Mouse (Mus musculus): ENCODE measurements around the gene Wipi1. TPM values are rescaled to one million over a fixed set of nuclear protein-coding genes. Genes with fewer than 3 reads are reported as not detected.
A peak's percentile ranks its signal among the peaks of the same experiment; 100 is the strongest.
"Not testable (repeated sequence)": the region's sequence is repeated elsewhere in the genome, so short reads cannot be mapped to it uniquely, and the experiment has no call there.

The Wipi1 gene
- 14.0 and 14.4 TPM in 2 replicates for polyA plus RNA-seq (2015; fragmentation: Nextera tagmentation; extraction: Ambion mirVana)

DNA sequence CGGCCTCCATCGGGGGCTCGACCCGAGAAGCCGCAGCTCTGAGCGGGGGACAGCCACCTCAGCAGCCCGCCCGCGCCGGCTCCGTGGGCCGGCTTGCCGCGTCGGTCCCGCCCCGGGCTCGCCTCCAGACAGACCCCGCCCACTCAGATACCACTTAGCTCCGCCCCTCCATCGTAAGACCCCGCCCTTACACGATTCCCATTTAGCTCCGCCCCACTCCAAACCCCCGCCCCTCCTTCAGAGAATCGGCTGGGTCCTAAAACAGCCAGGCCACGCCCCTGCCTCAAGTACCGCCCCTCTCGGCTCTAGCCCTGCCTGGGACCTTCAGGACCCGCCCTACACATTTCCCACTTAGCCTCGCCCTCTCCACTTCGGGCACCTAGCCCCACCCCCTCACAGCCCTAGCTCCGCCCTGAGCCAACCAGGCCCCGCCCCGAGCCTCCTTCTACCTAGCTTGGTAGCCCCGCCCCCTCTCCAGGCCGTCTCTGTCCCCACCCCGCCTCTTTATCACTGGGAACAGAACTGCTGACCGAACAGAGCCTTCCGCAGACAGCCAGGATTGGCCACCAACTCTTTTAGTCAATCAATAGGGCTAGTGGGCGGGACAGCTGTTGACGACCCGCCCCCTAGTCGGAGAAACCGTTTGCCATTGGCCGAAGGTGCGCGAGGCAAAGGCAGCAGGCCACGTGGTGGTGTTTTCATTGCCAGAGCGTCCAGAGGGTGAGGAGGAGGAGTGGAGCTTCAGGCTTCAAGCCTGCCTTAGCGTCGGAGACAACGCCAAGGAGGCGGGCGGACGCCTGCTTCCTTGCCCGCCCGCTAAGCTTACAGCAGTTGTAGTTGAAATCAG is at the start of gene Wipi1:
TSS of gene Wipi1 (minus strand) at position 665 of the 847 bp plus-strand sequence.
- peak within 1 kb of the TSS; percentile 68 for H3K9ac ChIP-seq (replicated peaks; ENCODE audit: low read depth, low read length)
- 0 out of 2 replicates have a peak, but pooled peaks cover 2% of the 10 kb centered on the region for H3K27me3 ChIP-seq (replicated peaks; ENCODE audit: control insufficient read depth, insufficient read depth, low read length)
- under 1% methylated on average over 55 of the region's 58 CpGs for WGBS
- H3K4me2 ChIP-seq (ENCODE audit: low read length): peak within 1 kb of the TSS; percentile 88
- peak within 1 kb of the TSS; percentile 13 for H3K27ac ChIP-seq (ENCODE audit: low read length)
- peak; percentile 94 for ATAC-seq
- H3K4me1 ChIP-seq (replicated peaks; ENCODE audit: control insufficient read depth, insufficient read depth, low read length): peaks cover 9% of the 10 kb centered on the region
- H3K36me3 ChIP-seq (ENCODE audit: control insufficient read depth, insufficient read depth): no peaks in the 10 kb centered on the region
- no peaks in the 10 kb centered on the region for H3K9me3 ChIP-seq (ENCODE audit: control insufficient read depth, low read length)
- H3K4me3 ChIP-seq (replicated peaks; ENCODE audit: low read length): peak within 1 kb of the TSS; percentile 78

DNA sequence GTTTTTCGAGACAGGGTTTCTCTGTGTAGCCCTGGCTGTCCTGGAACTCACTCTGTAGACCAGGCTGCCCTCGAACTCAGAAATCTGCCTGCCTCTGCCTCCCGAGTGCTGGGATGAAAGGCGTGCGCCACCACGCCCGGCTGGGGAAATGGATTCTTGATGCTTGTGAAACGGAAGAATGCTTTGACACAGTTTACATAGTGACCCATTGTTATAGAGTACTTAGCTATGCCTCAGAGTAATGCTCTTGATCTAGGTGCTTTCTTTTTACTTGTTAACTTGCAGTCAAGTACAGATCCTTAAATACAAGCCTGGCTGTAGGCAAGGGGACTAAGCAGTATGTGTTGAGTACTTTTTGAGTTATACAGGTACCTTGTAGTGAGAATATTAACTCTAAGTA is 48.8 kb upstream of the Wipi1 start:
- not testable (repeated sequence) for H3K27me3 ChIP-seq (replicated peaks; ENCODE audit: control insufficient read depth, insufficient read depth, low read length); H3K4me1 ChIP-seq (replicated peaks; ENCODE audit: control insufficient read depth, insufficient read depth, low read length); H3K27ac ChIP-seq (ENCODE audit: low read length); ATAC-seq; H3K4me2 ChIP-seq (ENCODE audit: low read length); H3K9ac ChIP-seq (replicated peaks; ENCODE audit: low read depth, low read length); H3K9me3 ChIP-seq (ENCODE audit: control insufficient read depth, low read length); H3K4me3 ChIP-seq (replicated peaks; ENCODE audit: low read length)
- 93% methylated on average over 8 of the region's 8 CpGs for WGBS
- H3K36me3 ChIP-seq (ENCODE audit: control insufficient read depth, insufficient read depth): peaks cover 38% of the 10 kb centered on the region

DNA sequence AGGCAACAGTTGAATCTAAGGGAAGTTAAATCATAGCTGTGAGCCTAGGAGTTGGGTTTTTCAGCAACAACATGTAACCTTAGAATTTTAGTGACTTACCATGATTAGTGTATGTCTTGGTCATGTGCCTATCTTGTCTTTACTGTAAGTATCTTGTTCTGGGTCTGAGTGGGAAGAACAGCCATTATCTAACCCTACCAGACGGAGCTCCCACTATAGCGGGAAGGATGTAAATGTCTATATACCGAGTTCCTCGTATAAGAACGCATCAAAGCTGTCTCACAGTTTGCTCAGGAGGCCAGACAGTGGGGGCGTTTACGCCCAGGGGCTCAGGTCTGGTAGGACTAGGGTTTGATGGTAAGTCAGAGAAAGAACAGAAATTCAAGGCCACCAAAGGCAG is 44.5 kb upstream of the Wipi1 start:
- peaks cover 23% of the 10 kb centered on the region for H3K4me1 ChIP-seq (replicated peaks; ENCODE audit: control insufficient read depth, insufficient read depth, low read length)
- no peaks in the 10 kb centered on the region for H3K9me3 ChIP-seq (ENCODE audit: control insufficient read depth, low read length)
- H3K9ac ChIP-seq (replicated peaks; ENCODE audit: low read depth, low read length): no peak overlapping the region
- no peak overlapping the region for H3K4me3 ChIP-seq (replicated peaks; ENCODE audit: low read length)
- WGBS: 95% methylated on average over 7 of the region's 7 CpGs
- no peaks in the 10 kb centered on the region for H3K27me3 ChIP-seq (replicated peaks; ENCODE audit: control insufficient read depth, insufficient read depth, low read length)
- H3K27ac ChIP-seq (ENCODE audit: low read length): no peak overlapping the region
- no peak overlapping the region for H3K4me2 ChIP-seq (ENCODE audit: low read length)
- peaks cover 17% of the 10 kb centered on the region for H3K36me3 ChIP-seq (ENCODE audit: control insufficient read depth, insufficient read depth)
- no peak for ATAC-seq

DNA sequence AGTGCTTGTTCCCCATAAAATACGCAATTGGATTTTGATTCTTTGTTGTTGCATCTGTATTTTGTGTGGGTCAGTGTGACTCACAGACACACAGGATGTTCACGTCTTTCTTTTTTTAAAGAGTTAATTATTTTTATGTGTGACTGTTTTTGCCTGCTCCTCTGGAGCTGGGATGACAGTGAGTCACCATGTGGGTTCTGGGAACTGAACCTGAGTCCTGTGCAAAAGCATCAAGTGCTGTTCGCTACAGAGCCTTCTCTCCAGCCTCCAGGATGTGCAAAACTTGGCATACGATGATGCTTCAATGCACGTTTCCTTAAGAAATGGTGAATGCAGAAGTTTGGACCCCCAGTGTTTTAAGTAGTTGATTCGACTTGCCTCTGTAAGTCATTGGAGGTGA is 42.8 kb upstream of the Wipi1 start:
- WGBS: 89% methylated on average over 6 of the region's 6 CpGs
- ATAC-seq: no peak
- H3K4me1 ChIP-seq (replicated peaks; ENCODE audit: control insufficient read depth, insufficient read depth, low read length): peaks cover 26% of the 10 kb centered on the region
- no peak overlapping the region for H3K4me3 ChIP-seq (replicated peaks; ENCODE audit: low read length)
- no peak overlapping the region for H3K27ac ChIP-seq (ENCODE audit: low read length)
- no peaks in the 10 kb centered on the region for H3K27me3 ChIP-seq (replicated peaks; ENCODE audit: control insufficient read depth, insufficient read depth, low read length)
- H3K9ac ChIP-seq (replicated peaks; ENCODE audit: low read depth, low read length): no peak overlapping the region
- no peak overlapping the region for H3K4me2 ChIP-seq (ENCODE audit: low read length)
- H3K36me3 ChIP-seq (ENCODE audit: control insufficient read depth, insufficient read depth): peaks cover 13% of the 10 kb centered on the region; the same call in 1 of the 2 replicates
- H3K9me3 ChIP-seq (ENCODE audit: control insufficient read depth, low read length): no peaks in the 10 kb centered on the region

DNA sequence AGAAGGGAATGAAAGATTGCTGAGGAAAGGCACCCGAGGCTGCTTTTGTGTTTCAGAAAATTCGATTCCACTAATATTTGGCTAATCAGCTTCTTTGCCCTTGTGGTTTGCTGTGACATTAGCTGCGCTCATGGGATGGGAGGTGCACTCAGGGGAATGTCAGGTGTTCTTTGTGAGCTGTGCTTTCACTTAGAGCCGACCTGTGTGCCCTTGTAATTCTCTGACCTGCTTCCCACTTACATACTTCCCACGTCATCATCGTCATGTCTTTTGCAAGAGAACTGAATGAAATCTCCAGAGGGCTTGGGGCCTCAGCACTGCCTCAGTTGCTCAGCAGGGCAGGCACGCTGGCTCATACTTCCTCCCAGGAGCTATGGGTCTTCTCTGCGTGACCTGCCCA is 41.4 kb upstream of the Wipi1 start:
- 0 out of 2 replicates have a peak overlapping the region, but pooled peaks have one; percentile 3 for H3K4me3 ChIP-seq (replicated peaks; ENCODE audit: low read length)
- 0 out of 2 replicates have a peak overlapping the region, but pooled peaks have one; percentile 13 for H3K9ac ChIP-seq (replicated peaks; ENCODE audit: low read depth, low read length)
- H3K4me1 ChIP-seq (replicated peaks; ENCODE audit: control insufficient read depth, insufficient read depth, low read length): peaks cover 37% of the 10 kb centered on the region
- H3K36me3 ChIP-seq (ENCODE audit: control insufficient read depth, insufficient read depth): peaks cover 13% of the 10 kb centered on the region; the same call in 1 of the 2 replicates
- ATAC-seq: no peak
- no peaks in the 10 kb centered on the region for H3K9me3 ChIP-seq (ENCODE audit: control insufficient read depth, low read length)
- H3K4me2 ChIP-seq (ENCODE audit: low read length): peak overlapping the region; percentile 92
- H3K27ac ChIP-seq (ENCODE audit: low read length): no peak overlapping the region
- WGBS: 63% methylated on average over 8 of the region's 8 CpGs
- H3K27me3 ChIP-seq (replicated peaks; ENCODE audit: control insufficient read depth, insufficient read depth, low read length): no peaks in the 10 kb centered on the region

DNA sequence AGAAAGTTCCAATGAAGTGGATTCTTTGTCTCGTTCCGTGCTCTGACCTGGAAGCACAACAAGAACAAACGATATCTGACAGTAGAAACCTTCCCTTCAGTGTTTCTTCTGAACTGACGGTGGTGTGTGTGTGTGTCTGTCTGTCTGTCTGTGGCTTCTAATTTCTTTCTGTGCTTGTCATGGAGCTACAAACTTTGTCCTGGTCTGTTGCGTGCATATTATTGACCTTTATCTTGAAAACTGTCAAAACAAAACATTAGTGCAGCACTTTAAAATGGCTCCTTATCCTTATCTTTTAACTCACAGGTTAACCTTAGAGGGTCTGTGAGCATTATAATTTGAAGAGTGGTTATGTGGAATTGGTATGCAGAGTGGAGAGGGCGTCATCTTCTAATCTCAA is 40.7 kb upstream of the Wipi1 start:
- Histone ChIP-seq H3K4me2 (ENCODE audit: low read length) (peak overlapping the region; percentile 92), H3K36me3 (ENCODE audit: control insufficient read depth, insufficient read depth) (peaks cover 13% of the 10 kb centered on the region; the same call in 1 of the 2 replicates), H3K27ac (ENCODE audit: low read length) (no peak overlapping the region), H3K4me1 (replicated peaks; ENCODE audit: control insufficient read depth, insufficient read depth, low read length) (peaks cover 37% of the 10 kb centered on the region), H3K9ac (replicated peaks; ENCODE audit: low read depth, low read length) (peak overlapping the region; percentile 92), H3K9me3 (ENCODE audit: control insufficient read depth, low read length) (no peaks in the 10 kb centered on the region), H3K4me3 (replicated peaks; ENCODE audit: low read length) (peak overlapping the region; percentile 92), H3K27me3 (replicated peaks; ENCODE audit: control insufficient read depth, insufficient read depth, low read length) (no peaks in the 10 kb centered on the region)
- ATAC-seq: no peak
- WGBS: 35% methylated on average over 6 of the region's 6 CpGs

DNA sequence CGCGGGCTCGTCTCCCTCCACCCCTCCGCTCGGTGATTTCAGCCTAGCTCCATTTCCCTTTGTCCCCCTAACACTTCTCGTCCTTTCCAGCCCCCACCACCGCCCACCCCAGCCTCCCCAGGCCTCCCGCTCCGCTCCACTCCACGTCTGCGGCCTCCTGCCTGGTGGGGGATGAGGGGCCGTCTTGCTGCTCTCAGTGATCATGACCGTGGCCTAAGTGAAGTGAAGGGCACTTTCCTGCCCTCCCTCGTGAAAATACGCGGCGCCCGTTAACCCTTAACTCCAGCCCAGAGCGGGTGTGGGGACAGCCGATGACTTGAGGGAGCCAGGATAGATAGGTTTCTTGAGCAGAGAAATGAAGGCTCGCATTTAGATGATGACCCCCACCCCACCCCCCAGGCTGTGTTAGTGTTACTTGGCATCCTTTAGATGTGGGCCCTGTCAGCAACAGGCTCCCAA is 39.8 kb upstream of the Wipi1 start:
- peaks cover 37% of the 10 kb centered on the region for H3K4me1 ChIP-seq (replicated peaks; ENCODE audit: control insufficient read depth, insufficient read depth, low read length)
- peaks cover 9% of the 10 kb centered on the region; the same call in 1 of the 2 replicates for H3K36me3 ChIP-seq (ENCODE audit: control insufficient read depth, insufficient read depth)
- ATAC-seq: no peak

DNA sequence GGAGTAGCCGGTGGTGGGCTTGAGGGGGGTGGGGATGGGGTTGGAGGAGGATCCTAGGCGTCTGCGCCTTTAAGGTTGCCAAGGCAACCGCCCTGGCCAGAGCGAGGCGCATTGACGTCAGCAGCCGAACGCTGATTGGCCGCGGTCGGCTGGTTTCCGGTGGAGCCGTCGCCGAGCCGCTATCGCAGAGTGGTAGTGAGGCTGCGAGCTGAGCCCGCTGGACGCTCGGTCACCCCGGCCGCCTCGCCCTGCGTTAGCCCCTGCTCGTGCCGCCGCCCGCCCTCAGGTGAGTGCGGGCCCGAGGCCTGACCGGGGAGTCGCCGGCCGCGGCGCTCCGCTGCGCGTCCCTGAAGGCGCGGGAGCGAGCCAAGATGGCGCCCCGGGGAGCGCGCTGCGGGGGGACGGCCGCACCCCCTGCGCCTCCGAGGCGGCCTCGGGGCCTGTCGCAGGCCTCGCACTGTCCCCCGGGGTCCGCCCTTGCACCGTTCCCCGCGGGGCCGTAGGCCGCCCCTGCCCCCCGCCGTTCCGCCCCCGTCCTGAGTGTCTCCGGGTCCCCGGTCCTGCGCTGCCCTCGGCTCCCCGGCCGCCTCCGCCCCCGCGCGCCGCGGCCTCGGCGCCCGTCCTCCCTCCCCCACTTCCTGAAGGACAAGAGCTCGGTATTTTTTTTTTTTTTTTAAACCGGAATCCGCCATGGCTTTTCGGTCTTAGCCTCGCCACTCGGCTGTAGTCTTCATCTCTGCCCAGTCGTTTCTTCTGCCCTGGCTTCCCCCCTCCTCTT is 39.2 kb upstream of the Wipi1 start:
- H3K36me3 ChIP-seq (ENCODE audit: control insufficient read depth, insufficient read depth): peaks cover 5% of the 10 kb centered on the region; the same call in 1 of the 2 replicates
- H3K9me3 ChIP-seq (ENCODE audit: control insufficient read depth, low read length): no peaks in the 10 kb centered on the region
- peak; percentile 94 for ATAC-seq
- no peaks in the 10 kb centered on the region for H3K27me3 ChIP-seq (replicated peaks; ENCODE audit: control insufficient read depth, insufficient read depth, low read length)
- H3K4me1 ChIP-seq (replicated peaks; ENCODE audit: control insufficient read depth, insufficient read depth, low read length): peaks cover 37% of the 10 kb centered on the region
- peak overlapping the region; percentile 92 for H3K4me3 ChIP-seq (replicated peaks; ENCODE audit: low read length)
- peak overlapping the region; percentile 92 for H3K4me2 ChIP-seq (ENCODE audit: low read length)
- WGBS: 0% methylated on average over 89 of the region's 90 CpGs
- peak overlapping the region; percentile 92 for H3K9ac ChIP-seq (replicated peaks; ENCODE audit: low read depth, low read length)
- peak overlapping the region; percentile 93 for H3K27ac ChIP-seq (ENCODE audit: low read length)

More for the DNA sequence above, 39.8 kb upstream of the Wipi1 start:
- Histone ChIP-seq H3K9me3 (ENCODE audit: control insufficient read depth, low read length) (no peaks in the 10 kb centered on the region), H3K9ac (replicated peaks; ENCODE audit: low read depth, low read length) (peak overlapping the region; percentile 92), H3K4me2 (ENCODE audit: low read length) (peak overlapping the region; percentile 92), H3K27ac (ENCODE audit: low read length) (peak overlapping the region; percentile 93), H3K4me3 (replicated peaks; ENCODE audit: low read length) (peak overlapping the region; percentile 92), H3K27me3 (replicated peaks; ENCODE audit: control insufficient read depth, insufficient read depth, low read length) (no peaks in the 10 kb centered on the region)
- 1% methylated on average over 21 of the region's 21 CpGs for WGBS

All from forebrain, embryonic 16.5 days (tissue).